Mouse (Mus musculus): ENCODE results near the gene Ifitm1.

Gene Ifitm1

DNA sequence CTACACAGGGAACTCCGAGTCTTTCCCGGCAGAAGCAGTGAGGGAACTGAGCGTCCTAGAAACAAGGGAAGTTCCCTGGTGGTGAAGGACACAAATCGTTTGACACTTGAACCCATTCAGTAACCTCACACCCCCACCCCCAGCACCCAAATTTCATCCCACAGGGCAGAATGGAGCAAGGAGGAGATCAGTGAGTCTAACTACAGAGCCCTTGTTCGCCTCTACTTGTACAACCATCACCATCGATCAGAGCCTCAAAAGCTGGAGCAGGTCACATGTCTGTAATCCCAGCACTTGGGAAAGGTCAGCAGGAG is 10.5 kb upstream of the Ifitm1 start:
- TF ChIP-seq GATA4 (IDR thresholded peaks at IDR 0.05; ENCODE audit: insufficient replicate concordance, low read length): no peak

DNA sequence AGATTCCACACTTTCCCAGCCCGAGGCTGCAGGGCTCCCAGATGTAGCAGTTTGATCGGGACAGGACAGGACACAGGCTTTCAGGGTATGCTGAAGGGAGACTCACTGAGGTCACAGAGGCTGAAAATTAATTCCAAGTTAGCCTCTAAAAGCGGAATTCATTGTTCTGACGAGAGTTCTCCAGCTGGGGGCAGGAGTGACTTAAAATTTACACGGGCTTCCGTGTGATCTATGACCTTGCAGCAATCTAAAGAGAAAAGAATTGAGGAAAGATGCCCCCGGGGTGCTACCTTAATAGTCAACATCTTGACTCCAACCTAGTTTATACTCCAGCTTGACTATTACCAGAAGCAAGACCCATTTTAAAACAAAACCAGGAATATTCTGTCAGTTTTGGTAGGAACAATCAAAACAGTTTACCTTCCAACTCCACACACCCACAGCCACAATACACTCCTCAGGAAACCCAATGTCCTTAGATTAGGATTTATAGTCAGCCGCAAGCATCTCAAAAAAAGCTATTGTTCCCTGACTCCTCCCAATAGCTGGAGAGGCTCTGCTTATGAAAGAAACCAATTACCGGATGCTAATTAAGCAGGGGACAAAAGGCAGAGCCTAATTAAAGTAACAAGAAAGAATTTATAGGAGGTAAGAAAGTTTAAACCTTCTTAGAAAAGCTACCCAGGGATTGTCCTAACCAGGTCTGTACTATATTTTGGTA is 7.7 kb upstream of the Ifitm1 start:
- no peak for TF ChIP-seq GATA4 (IDR thresholded peaks at IDR 0.05; ENCODE audit: insufficient replicate concordance, low read length)

DNA sequence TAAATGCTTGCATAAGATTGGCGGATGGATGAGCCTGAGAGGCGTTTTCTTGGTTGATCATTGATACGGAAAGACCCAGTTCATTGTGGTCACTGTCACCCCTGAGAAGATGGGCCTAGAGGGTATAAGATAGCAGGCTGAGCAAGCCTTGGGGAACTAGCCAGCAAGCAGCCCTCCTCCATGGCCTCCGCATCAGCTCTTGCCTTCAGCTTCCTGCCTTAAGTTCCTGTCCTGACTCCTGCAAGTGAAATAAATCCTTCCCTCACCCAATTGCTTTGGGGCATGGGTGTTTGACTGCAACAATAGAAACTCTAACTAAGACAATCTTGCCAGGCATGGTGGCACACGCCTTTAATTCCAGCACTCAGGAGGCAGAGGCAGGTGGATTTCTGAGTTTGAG is 7.0 kb upstream of the Ifitm1 start:
- TF ChIP-seq GATA4 (IDR thresholded peaks at IDR 0.05; ENCODE audit: insufficient replicate concordance, low read length): no peak

DNA sequence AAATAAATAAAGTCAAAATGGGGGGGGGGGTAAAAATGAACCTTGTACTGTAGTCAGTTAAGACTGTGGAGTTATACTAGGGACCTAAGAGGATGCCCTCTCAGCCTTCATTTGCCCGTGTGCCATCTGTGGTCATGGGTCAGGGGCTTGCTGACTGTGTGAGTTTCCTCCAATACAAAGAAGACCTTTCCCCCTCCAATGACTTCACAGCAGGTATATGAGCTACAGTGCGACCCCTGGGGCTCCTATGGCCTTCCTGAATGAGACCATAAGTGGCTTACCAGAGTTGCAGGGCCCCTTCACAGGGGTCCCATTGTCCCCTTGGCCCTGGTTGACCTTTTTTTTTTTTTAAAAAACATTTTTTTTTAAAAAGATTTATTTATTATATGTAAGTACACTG is 5.6 kb upstream of the Ifitm1 start:
- TF ChIP-seq GATA4 (IDR thresholded peaks at IDR 0.05; ENCODE audit: insufficient replicate concordance, low read length): no peak

DNA sequence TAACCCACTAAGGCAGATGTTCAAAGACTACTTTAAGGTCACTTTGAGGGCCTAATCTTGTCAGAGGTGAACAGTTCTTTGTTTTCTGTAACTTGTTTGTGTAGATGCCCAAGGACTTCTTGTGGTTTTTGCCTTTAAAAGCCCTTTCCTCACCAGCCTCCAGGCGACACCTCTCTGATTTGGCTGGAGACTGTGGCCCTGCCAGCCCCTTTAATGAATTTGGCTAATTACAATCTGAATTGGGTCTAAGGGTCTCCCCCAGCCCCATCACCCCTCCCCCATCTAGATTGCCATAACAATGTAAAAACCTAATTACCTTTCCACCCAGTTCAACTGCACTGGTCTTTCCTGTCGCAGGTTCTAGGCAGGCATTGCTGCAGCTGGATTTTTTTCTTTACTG is 4.3 kb upstream of the Ifitm1 start:
- TF ChIP-seq GATA4 (IDR thresholded peaks at IDR 0.05; ENCODE audit: insufficient replicate concordance, low read length): no peak

DNA sequence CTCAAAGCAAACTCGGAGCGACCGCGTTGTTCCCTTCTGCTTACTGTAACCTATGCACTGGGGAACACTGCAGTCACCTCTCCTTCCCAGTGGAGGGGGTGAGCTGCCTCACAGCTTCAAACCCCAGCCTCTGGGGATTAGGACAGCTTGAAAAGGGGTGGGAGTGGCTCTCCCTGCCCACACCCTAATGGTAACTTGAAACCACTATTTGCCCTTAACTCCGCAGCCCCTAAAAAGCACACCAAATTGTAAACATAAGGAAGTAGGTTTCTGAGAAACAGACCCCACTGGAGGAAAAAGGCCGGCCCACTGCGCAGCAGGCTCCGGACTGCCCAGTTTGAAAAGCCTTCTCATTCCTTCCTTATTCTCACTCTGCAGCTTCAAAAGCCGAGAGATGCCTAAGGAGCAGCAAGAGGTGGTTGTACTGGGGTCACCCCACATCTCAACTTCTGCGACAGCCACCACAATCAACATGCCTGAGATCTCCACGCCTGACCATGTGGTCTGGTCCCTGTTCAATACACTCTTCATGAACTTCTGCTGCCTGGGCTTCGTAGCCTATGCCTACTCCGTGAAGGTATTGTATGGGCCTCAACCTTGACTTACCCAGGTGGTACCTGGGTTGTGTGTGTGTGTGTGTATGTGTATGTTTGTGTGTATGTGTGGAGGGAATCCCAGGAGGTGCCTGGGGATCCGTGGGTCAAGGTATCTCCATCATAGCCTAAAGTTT is 1.0 kb downstream of the Ifitm1 start:
- TF ChIP-seq GATA4 (IDR thresholded peaks at IDR 0.05; ENCODE audit: insufficient replicate concordance, low read length): no peak

DNA sequence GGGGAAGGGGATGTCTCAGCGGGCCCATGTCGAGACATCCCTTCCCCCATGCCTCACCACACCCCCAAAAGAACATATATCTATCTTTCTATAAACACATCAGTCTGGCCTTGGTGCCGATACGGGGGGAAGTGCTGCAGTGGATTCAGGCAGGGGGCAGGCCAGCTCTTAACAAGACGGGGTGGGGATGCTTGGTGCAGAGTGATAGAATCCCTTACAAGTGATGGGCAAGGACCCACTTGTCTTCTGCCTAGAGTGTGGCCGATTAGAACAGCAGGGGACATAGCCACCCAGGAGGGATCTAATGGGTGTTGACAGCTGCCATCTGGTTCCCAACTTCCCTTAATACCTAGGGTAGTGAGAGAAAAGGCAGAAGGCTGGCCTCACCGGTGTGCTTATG is 3.9 kb downstream of the Ifitm1 start:
- TF ChIP-seq GATA4 (IDR thresholded peaks at IDR 0.05; ENCODE audit: insufficient replicate concordance, low read length): no peak

DNA sequence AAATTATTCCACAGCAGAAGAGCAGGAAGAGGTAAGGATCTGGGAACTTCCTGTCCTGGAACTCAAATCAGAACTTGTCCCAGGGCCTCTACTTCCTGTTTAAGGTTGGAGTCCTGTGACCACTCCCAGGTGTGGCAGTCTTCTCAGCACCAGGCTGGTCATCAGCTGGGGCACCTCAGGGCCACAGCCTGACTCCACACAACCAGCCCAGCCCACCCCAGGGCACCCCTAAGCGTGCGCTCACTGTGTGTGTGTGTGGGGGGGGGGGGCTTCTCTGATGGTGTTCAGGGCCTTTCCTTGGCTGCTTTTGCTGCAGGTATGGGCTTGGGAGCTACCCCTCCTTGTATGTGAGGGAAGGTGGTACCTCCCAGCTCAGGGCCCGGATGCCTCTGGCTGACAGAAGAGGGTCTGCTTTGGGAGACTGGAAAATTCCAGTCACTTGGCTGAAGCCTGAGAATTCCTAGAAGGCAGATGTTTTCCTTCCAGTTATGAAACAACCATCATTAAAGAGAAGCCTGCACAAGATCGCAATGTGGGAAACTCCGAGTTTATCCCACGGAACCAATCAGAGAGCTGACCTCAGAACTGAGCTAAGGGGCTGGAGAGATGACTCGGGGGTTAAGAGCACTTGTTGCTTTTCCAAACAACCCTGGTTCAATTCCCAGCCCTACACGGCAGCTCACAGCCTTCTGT is 4.6 kb downstream of the Ifitm1 start:
- no peak for TF ChIP-seq GATA4 (IDR thresholded peaks at IDR 0.05; ENCODE audit: insufficient replicate concordance, low read length)

DNA sequence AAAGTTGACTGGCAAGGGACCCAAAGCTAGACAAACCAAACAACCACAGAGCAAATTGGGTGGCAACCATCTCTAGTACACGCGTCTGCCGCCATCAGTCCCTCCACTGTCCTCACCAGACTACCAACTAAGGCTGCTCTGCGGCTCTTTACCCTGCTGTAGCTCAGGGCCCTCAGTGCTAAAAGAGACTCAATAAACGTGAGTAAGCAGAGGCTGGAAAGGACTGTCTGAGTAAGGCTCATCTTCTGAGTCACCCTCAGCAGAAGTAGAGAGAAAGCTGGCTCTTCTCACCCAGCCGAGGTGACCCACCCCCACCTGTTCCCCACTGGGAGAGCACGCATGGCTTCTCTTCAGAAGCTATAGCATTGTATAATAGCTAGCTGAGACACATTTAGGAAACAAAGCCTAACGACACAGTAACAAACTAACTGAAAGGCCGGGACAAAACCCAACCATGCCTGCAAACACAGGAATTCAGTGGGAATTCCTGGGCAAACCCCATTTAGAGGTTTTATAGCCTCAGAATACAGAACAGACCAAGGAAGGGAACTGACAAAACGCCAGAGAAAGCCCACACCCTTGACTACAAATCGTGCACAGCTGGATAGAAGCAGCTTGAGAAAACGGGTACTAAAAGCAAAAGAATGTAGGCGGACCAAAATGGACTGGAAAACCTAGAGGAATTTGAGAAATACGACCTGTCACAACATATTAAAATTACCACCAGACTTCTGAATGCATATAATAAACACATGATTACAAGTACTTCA is 6.6 kb downstream of the Ifitm1 start:
- no peak for TF ChIP-seq GATA4 (IDR thresholded peaks at IDR 0.05; ENCODE audit: insufficient replicate concordance, low read length)

DNA sequence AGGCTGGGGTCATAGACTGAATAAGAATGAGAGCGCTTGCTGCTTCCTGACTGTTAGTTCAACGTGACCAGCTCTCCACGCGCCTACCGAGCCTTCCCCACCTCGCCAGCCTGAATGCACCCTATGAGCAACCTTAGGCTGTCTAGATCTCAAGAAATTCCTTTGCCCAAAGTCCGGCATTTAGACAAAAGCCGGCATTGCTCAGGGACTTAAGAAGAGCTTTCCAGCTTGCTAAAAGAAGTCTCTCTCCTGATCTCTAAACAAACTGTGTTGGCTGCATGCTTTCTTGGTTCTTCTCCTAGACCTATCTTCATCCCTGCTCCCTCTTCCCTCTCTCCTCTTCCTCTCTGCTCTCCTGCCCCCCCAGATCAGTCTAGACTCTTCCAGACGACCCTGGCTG is 7.9 kb downstream of the Ifitm1 start:
- no peak for TF ChIP-seq GATA4 (IDR thresholded peaks at IDR 0.05; ENCODE audit: insufficient replicate concordance, low read length)

DNA sequence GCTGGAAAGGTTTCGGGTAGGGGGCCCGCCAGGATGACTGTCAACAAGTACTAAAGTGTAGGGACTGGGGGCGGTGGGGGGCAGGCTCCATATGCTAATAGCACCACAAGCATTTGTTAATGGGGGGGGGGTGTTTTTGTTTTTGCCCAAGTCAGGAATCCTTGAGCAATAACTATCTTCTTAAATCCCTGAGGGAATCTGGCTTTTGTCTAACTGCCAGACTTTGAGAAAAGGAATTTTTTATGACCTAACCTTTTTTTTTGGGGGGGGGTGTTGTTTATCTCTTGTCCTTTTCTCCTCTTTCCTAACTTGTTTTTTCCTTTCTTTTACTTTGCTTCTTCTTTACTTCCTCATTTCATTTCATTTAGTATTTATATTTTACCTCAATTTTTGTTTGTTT is 8.4 kb downstream of the Ifitm1 start:
- TF ChIP-seq GATA4 (IDR thresholded peaks at IDR 0.05; ENCODE audit: insufficient replicate concordance, low read length): no peak

DNA sequence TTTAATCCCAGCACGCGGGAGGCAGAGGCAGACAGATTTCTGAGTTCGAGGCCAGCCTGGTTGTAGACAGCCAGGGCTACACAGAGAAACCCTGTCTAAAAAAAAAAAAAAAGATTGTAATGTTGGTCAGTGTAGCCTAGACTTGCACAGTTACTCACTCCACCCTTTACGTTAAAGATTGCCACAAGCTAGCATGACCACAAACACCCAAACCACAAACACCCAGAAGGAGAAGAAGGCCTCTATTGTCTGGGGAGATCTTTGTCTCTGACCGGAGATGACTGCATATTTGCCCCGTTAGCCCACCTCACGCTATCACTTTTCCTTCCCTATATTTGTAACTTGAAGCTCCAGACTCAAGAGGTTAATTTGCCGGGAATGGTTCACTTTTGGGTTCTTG is 14.7 kb downstream of the Ifitm1 start:
- TF ChIP-seq GATA4 (IDR thresholded peaks at IDR 0.05; ENCODE audit: insufficient replicate concordance, low read length): no peak

DNA sequence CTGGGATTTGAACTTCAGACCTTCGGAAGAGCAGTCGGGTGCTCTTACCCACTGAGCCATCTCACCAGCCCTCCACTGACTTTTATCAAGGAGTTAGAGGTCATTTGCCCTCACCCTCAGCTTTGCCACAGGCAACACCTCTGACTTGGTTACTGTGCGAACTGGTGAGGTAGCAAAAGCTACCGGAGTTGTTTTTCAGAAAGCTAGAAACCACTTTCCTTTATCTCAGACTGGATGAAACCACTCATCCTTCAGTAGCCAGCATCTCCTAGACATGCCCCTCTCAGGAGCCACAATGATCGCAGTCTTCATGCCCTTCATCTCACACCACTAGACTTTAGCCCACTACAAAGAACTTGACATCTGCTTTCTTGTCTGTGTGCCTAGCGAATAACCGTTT is 15.9 kb downstream of the Ifitm1 start:
- no peak for TF ChIP-seq GATA4 (IDR thresholded peaks at IDR 0.05; ENCODE audit: insufficient replicate concordance, low read length)

DNA sequence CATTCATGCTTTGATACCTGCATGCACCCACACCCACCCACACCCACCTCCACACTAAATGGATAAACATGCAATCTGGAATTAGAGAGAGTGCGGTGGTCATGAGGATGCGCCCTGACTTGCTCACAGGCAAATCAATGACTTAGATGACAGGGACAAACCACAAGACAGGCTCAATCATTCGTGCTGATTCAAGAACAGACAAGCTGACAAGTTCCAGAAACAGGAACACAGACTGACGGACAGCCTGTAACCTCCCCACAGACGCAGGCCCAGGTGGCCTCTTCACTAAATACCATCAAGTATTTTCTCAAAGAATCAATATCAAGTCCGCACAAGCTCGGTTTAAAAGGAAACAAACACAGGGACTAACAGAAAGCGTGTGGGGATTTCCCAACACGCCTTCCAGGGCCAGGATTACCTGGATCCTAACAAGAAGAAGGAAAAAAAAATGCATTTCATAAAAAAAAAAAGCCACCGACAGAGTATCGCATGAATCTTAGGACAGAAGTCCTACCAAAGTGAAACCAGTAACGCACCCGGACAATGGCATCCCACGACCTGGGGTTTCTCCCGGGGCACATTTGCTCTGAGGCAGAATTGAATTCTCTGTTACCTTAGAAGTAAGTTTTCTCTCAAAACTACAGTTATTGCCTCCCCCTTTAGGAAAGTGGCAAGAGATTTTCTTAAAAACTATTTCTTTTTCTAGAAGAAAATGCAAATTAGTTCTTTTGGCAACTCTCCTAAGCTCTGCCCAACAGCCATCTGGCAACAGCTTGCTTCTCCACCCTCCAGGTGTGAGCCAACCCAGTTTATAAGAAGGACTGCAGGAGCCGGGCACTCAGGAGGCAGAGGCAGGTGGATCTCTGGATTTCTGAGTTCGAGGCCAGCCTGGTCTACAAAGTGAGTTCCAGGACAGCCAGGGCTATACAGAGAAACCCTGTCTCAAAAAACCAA is 20.4 kb downstream of the Ifitm1 start:
- no peak for TF ChIP-seq GATA4 (IDR thresholded peaks at IDR 0.05; ENCODE audit: insufficient replicate concordance, low read length)

DNA sequence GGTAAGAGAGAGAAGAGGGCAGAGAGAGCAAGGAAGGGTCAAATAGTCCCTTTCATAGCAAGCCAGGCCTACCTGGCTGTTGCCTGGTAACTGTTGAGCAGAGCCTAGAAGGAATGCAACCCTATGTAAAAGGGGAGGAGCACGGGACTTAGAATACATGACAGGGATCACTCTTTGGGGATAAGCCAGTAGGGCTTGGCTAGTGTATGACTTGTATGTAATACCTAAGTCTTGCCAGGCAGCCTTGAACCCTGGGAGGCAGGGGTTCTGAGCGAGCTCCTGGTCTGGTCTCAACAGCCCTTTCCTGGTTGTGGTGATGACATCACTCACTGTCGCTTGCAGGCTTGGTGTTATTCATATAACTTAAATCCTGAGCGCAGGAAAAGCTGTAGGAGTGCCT is 22.0 kb downstream of the Ifitm1 start:
- no peak for TF ChIP-seq GATA4 (IDR thresholded peaks at IDR 0.05; ENCODE audit: insufficient replicate concordance, low read length)

All from liver, adult (tissue).